Mouse (Mus musculus) liver, postnatal 0 days (tissue): ENCODE data around the gene Tacc2. TPM values are rescaled to one million over a fixed set of nuclear protein-coding genes. Genes with fewer than 3 reads are reported as not detected.
A peak's percentile ranks its signal among the peaks of the same experiment; 100 is the strongest.

Source experiments
- ATAC-seq: fragments of 200-750 bp; cut with Nextera tagmentation; 2 replicates; pipeline ENCODE4 v1.8.0; 2017; ENCODE audit warnings: mild to moderate bottlenecking, moderate library complexity
- DNase-seq: peaks from one replicate; pipeline ENCODE4 v3.0.0-alpha.2; 2016
- H3K27ac ChIP-seq: fragments of 300-500 bp; sonication (generic); 2 replicates; pipeline ENCODE4 v1.5.1; 2014; ENCODE audit warnings: antibody characterized with exemption, moderate library complexity, mild to moderate bottlenecking, low read depth
- H3K27me3 ChIP-seq: fragments of 300-500 bp; sonication (generic); 2 replicates; pipeline ENCODE4 v1.6.1; 2014; ENCODE audit warnings: low read length, control low read depth, mixed read lengths; ENCODE audit not compliant: insufficient read depth
- H3K36me3 ChIP-seq: fragments of 300-500 bp; sonication (generic); replicated peaks from 2 replicates; pipeline ENCODE4 v1.6.1; 2014; ENCODE audit warnings: mild to moderate bottlenecking, control low read depth, low read length, moderate library complexity, mixed read lengths; ENCODE audit not compliant: insufficient read depth
- H3K4me1 ChIP-seq: fragments of 300-500 bp; sonication (generic); 2 replicates; pipeline ENCODE4 v1.6.1; 2014; ENCODE audit warnings: antibody characterized with exemption, mild to moderate bottlenecking, control low read depth; ENCODE audit not compliant: insufficient read depth
- H3K4me2 ChIP-seq: fragments of 300-500 bp; sonication (generic); 2 replicates; pipeline ENCODE4 v1.6.1; 2014; ENCODE audit warnings: low read depth, mild to moderate bottlenecking, low read length, moderate library complexity, mixed read lengths
- H3K4me3 ChIP-seq: fragments of 300-500 bp; sonication (generic); 2 replicates; pipeline ENCODE4 v1.5.1; 2014; ENCODE audit warnings: low read depth, low read length
- H3K9ac ChIP-seq: fragments of 300-500 bp; sonication (generic); replicated peaks from 2 replicates; pipeline ENCODE4 v1.6.1; 2014; ENCODE audit warnings: mild to moderate bottlenecking, moderate library complexity
- H3K9me3 ChIP-seq: fragments of 300-500 bp; sonication (generic); 2 replicates; pipeline ENCODE4 v1.6.1; 2016; ENCODE audit warnings: mild to moderate bottlenecking, control low read depth, low read length, mixed read lengths
- CTCF ChIP-seq: sonication (generic); IDR thresholded peaks from 2 replicates; pipeline ENCODE4 v1.5.1; 2016; ENCODE audit warnings: antibody characterized with exemption, low read depth
- EP300 ChIP-seq: IDR thresholded peaks from 2 replicates; pipeline ENCODE4 v1.6.1; 2016; ENCODE audit warnings: antibody characterized with exemption, low read depth, mild to moderate bottlenecking
- WGBS: fragments of 180-500 bp; shearing (Covaris S2); extraction: QIAGEN DNeasy Blood & Tissue Kit; methylation state at CpG from one replicate; pipeline ENCODE4 v1.1.7; 2014; ENCODE audit not compliant: insufficient replicate concordance; 5-methylcytosine and 5-hydroxymethylcytosine counted together
- polyA plus RNA-seq: library from polyadenylated mRNA; unstranded; fragments of >200 nt; fragmentation: Nextera tagmentation; extraction: Ambion mirVana; gene quantifications from 2 replicates; pipeline ENCODE4 v1.2.1, GENCODE M21; 2015

The Tacc2 gene
- polyA plus RNA-seq, 1 experiment from 2014 or later, result 3.5 TPM

GRCm38 (mm10) chr7:130713319-130713718 lies 136.1 kb downstream of the Tacc2 start:
- Histone ChIP-seq H3K27ac (no peak overlapping the region), H3K9ac (no peak overlapping the region), H3K27me3 (no peaks in the 10 kb centered on the region), H3K4me3 (no peak overlapping the region), H3K9me3 (no peaks in the 10 kb centered on the region), H3K4me2 (no peak overlapping the region), H3K4me1 (peaks cover 18% of the 10 kb centered on the region), H3K36me3 (no peaks in the 10 kb centered on the region)
- no peak for DNase-seq
- 66% methylated on average over 6 of the region's 6 CpGs for WGBS
- ATAC-seq, result no peak
- TF ChIP-seq CTCF (no peak), EP300 (no peak)

GRCm38 (mm10) chr7:130715467-130715866 lies 138.2 kb downstream of the Tacc2 start:
- no peak for DNase-seq
- Histone ChIP-seq H3K9me3 (no peaks in the 10 kb centered on the region), H3K4me3 (no peak overlapping the region), H3K9ac (no peak overlapping the region), H3K4me1 (peaks cover 12% of the 10 kb centered on the region), H3K36me3 (no peaks in the 10 kb centered on the region), H3K27ac (no peak overlapping the region), H3K27me3 (no peaks in the 10 kb centered on the region), H3K4me2 (no peak overlapping the region)
- ATAC-seq, result no peak
- 75% methylated on average over 3 of the region's 3 CpGs for WGBS
- TF ChIP-seq EP300, result no peak
- TF ChIP-seq CTCF, result no peak

DNA sequence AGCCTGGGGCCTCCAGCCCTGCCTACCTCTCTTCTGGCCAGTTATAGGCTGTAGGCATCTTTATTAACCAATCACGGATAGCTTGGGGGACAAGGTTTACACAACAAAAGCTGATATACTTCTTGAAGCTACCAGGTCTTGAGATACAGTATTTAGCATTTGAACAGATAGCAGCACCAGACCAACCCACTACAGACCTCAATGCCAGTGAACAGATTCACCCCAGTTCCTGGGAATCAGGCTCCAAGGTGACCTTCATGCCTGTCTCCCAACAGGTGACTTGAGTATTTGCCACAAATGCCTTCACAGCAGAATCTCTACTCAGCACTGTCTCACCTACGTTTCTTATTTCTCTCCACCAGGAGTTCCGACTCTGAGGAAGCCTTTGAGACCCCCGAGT lies 139.1 kb downstream of the Tacc2 start:
- no peaks in the 10 kb centered on the region for H3K27me3 ChIP-seq
- H3K27ac ChIP-seq, result peak overlapping the region; percentile 44; the same call in 1 of the 2 replicates
- WGBS, result 67% methylated on average over 4 of the region's 4 CpGs
- no peak overlapping the region for H3K4me3 ChIP-seq
- no peak for DNase-seq
- TF ChIP-seq EP300, result no peak
- TF ChIP-seq CTCF, result no peak
- peaks cover 12% of the 10 kb centered on the region for H3K4me1 ChIP-seq
- no peak overlapping the region for H3K9ac ChIP-seq
- no peaks in the 10 kb centered on the region for H3K9me3 ChIP-seq
- no peak overlapping the region for H3K4me2 ChIP-seq
- no peaks in the 10 kb centered on the region for H3K36me3 ChIP-seq
- ATAC-seq, result no peak

- Histone ChIP-seq H3K4me2 (no peak overlapping the region), H3K36me3 (no peaks in the 10 kb centered on the region), H3K4me1 (peaks cover 12% of the 10 kb centered on the region), H3K9me3 (no peaks in the 10 kb centered on the region), H3K27ac (peak overlapping the region; percentile 44; the same call in 1 of the 2 replicates), H3K27me3 (no peaks in the 10 kb centered on the region), H3K9ac (no peak overlapping the region), H3K4me3 (no peak overlapping the region)
- WGBS, result 72% methylated on average over 6 of the region's 6 CpGs
- TF ChIP-seq EP300, result 0 out of 2 replicates have a peak, but pooled peaks have one; percentile 10
- no peak for TF ChIP-seq CTCF
- ATAC-seq (peak; percentile 92), DNase-seq (peak; percentile 66)
Measured at GRCm38 (mm10) chr7:130716989-130717388, 139.8 kb downstream of the Tacc2 start.

- Histone ChIP-seq H3K9me3 (no peaks in the 10 kb centered on the region), H3K4me3 (no peak overlapping the region), H3K27ac (no peak overlapping the region), H3K4me2 (no peak overlapping the region), H3K27me3 (no peaks in the 10 kb centered on the region), H3K4me1 (peaks cover 19% of the 10 kb centered on the region; the same call in 1 of the 2 replicates), H3K9ac (no peak overlapping the region), H3K36me3 (no peaks in the 10 kb centered on the region)
- DNase-seq, result no peak
- ATAC-seq, result no peak
- 41% methylated on average over 16 of the region's 16 CpGs for WGBS
- TF ChIP-seq EP300, result no peak
- TF ChIP-seq CTCF, result no peak
Measured at GRCm38 (mm10) chr7:130719931-130720598, 142.8 kb downstream of the Tacc2 start.

DNA sequence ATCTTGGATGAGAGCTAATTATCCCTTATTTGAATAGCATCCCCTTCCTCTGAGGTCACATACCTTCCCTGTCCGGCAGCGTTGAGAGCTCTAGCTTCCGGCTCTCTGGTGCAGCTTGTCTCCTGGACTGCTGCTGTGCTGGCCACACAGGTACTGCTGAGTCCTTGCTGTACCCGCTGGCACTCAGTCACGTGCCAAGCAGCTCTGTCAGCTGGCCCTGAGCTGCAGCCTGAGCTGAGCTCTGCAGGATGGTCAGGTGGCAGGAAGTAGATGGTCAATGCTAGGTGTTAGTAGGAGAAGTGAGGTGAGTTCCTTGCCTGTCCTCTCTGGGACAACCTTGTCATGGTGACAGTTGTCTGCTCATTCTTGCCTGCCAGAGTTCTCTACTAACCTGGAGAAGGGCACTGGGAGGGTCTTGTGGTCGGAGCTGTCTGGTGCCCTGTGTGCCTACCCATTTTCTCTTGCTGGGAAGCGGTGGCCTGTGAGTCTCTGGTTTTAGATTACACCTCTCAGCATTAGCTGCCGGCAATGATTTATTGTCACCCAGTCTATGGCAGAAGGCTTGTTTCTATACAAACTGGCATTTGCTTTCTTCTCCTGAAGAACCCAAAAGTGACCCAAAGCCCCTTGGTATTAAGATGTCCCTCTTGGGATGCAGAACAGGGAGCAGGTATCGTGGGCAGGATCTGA lies 143.6 kb downstream of the Tacc2 start:
- Histone ChIP-seq H3K27me3 (no peaks in the 10 kb centered on the region), H3K4me2 (no peak overlapping the region), H3K36me3 (no peaks in the 10 kb centered on the region), H3K9ac (no peak overlapping the region), H3K9me3 (no peaks in the 10 kb centered on the region), H3K4me1 (peaks cover 17% of the 10 kb centered on the region; the same call in 1 of the 2 replicates), H3K27ac (no peak overlapping the region), H3K4me3 (no peak overlapping the region)
- ATAC-seq (no peak), DNase-seq (no peak)
- TF ChIP-seq CTCF (no peak), EP300 (no peak)
- WGBS, result 70% methylated on average over 9 of the region's 9 CpGs
